Mouse (Mus musculus) adrenal gland, postnatal 10 days (tissue): ENCODE results near the gene Gnat2. TPM values are rescaled to one million over a fixed set of nuclear protein-coding genes. Genes with fewer than 3 reads are reported as not detected.

Experiments used
- DNase-seq: peaks from one replicate; pipeline ENCODE4 v3.0.0; 2021; ENCODE audit warnings: mixed read lengths
- long read RNA-seq, 2 experiments: library from polyadenylated mRNA; stranded (forward); transcript quantifications; one replicate each; pipeline ENCODE4 v2.0.0; 2021
- total RNA-seq, 2 experiments: library from RNA; stranded (reverse); gene quantifications; 2 replicates each; pipeline ENCODE4 v1.2.3; 2021

Gene Gnat2
- 1 to 10 TPM; 6.6 to 6.8 TPM for total RNA-seq
- long read RNA-seq, experiment 1, transcript Gnat2-201 (9 exons, 2,054 nt), result major isoform, 7 of 13 reads
- long read RNA-seq, experiment 1, partial matches to known transcripts, result 1 of 13 reads
- long read RNA-seq, experiment 1, other reads (novel, unspliced or antisense), result 5 of 13 reads
- long read RNA-seq, experiment 2, partial matches to known transcripts, result 1 of 5 reads
- long read RNA-seq, experiment 2, other reads (novel, unspliced or antisense), result 0 of 5 reads

GRCm38 (mm10) chr3:108092536-108093115 lies at the start of gene Gnat2:
Gene Gnat2, plus strand, starts transcription at chr3:108092789.
- DNase-seq, result peak; percentile 46

- DNase-seq, result peak; percentile 91
Measured at GRCm38 (mm10) chr3:108044394-108045140, 48.0 kb upstream of the Gnat2 start, which contains the start of gene Gstm4. Gene Gstm4, minus strand, starts transcription at chr3:108044894.

- no peak for DNase-seq
Measured at GRCm38 (mm10) chr3:108046944-108047655, 45.5 kb upstream of the Gnat2 start.

GRCm38 (mm10) chr3:108048306-108048705 lies 44.3 kb upstream of the Gnat2 start:
- no peak for DNase-seq

GRCm38 (mm10) chr3:108050493-108050892 lies 42.1 kb upstream of the Gnat2 start:
- DNase-seq, result no peak

GRCm38 (mm10) chr3:108061420-108061819 lies 31.2 kb upstream of the Gnat2 start:
- DNase-seq, result peak; percentile 66

GRCm38 (mm10) chr3:108062648-108063047 lies 29.9 kb upstream of the Gnat2 start:
- peak; percentile 56 for DNase-seq

GRCm38 (mm10) chr3:108064672-108065071 lies 27.9 kb upstream of the Gnat2 start:
- DNase-seq, result no peak

GRCm38 (mm10) chr3:108065551-108065950 lies 27.0 kb upstream of the Gnat2 start:
- no peak for DNase-seq

- DNase-seq, result no peak
Measured at GRCm38 (mm10) chr3:108067370-108067934, 25.1 kb upstream of the Gnat2 start.

GRCm38 (mm10) chr3:108068826-108069225 lies 23.8 kb upstream of the Gnat2 start:
- peak; percentile 6 for DNase-seq

GRCm38 (mm10) chr3:108069231-108069870 lies 23.2 kb upstream of the Gnat2 start:
- peak; percentile 59 for DNase-seq

- DNase-seq, result peak; percentile 89
Measured at GRCm38 (mm10) chr3:108070295-108071293, 22.0 kb upstream of the Gnat2 start.

GRCm38 (mm10) chr3:108072983-108073569 lies 19.5 kb upstream of the Gnat2 start:
- DNase-seq, result peak; percentile 32

GRCm38 (mm10) chr3:108076836-108077235 lies 15.8 kb upstream of the Gnat2 start:
- peak; percentile 3 for DNase-seq

- DNase-seq, result peak; percentile 46
Measured at GRCm38 (mm10) chr3:108081681-108082080, 10.9 kb upstream of the Gnat2 start.

GRCm38 (mm10) chr3:108082251-108082875 lies 10.2 kb upstream of the Gnat2 start:
- DNase-seq, result peak; percentile 69

GRCm38 (mm10) chr3:108083161-108083560 lies 9.4 kb upstream of the Gnat2 start:
- peak; percentile 9 for DNase-seq

- DNase-seq, result peak; percentile 53
Measured at GRCm38 (mm10) chr3:108083904-108084407, 8.6 kb upstream of the Gnat2 start.
